Mouse (Mus musculus) layer of hippocampus, postnatal 25 days (tissue): Measurements from ENCODE around the gene Glyat. TPM values are rescaled to one million over a fixed set of nuclear protein-coding genes. Genes with fewer than 3 reads are reported as not detected.

Experiments
- DNase-seq, 2 experiments: peaks; one replicate each; pipeline ENCODE4 v3.0.0; 2022; ENCODE audit warnings: mixed read lengths in 2 of 2, low spot score in 1 of 2; ENCODE audit errors: extremely low spot score in 1 of 2
- total RNA-seq, 2 experiments: library from RNA; stranded (reverse); gene quantifications; 2 replicates each; pipeline ENCODE4 v1.2.3; 2021

Gene Glyat
- total RNA-seq, 2 experiments from 2014 or later, result 0.22 TPM; not detected in 1

GRCm38 (mm10) chr19:12677812-12678211 is 44.7 kb downstream of the Glyat start, which contains the start of gene Olfr1443:
TSS of gene Olfr1443 (plus strand) at chr19:12678112.
- DNase-seq, result no peak

DNA sequence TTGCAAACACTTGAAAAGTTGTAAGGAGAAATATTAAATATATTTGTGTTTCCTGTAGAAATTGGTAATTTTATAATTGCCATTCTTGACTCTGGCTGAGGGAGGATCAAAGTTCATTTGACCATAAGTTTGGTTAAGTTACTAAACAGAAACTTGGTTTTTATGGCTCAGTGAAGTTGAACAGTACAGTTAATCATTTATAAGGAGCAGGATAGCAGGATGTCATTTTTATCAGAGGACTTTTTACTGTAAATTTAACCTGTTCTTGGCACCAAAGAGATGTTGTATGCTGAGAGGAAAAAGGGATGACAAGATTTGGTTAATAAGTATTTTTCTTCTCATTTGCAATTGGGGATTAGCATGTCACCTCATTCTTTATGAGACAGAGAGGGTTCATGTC is 51.5 kb downstream of the Glyat start:
- DNase-seq, result no peak

DNA sequence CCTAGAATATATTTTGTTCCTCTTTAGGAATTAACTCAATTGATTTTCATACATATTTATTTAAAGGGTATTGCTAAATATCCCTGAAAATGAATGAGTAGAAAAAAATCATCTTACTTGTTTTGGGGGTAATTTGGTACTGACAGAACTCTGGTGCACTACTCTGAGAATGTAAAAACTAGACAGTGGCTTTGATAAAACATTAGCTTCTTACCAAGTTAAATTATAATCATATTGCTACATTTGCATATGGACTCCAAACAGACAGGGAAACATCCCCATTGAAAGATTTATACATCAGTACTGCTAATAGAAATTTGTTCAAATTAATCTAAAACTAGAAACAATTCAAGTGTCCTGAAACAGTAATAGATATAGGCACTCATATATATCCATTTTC is 52.1 kb downstream of the Glyat start:
- no peak for DNase-seq

- DNase-seq, result no peak
Observed at GRCm38 (mm10) chr19:12695590-12695989, 62.5 kb downstream of the Glyat start, which contains the start of gene Keg1. TSS of gene Keg1 (plus strand) at chr19:12695786.

DNA sequence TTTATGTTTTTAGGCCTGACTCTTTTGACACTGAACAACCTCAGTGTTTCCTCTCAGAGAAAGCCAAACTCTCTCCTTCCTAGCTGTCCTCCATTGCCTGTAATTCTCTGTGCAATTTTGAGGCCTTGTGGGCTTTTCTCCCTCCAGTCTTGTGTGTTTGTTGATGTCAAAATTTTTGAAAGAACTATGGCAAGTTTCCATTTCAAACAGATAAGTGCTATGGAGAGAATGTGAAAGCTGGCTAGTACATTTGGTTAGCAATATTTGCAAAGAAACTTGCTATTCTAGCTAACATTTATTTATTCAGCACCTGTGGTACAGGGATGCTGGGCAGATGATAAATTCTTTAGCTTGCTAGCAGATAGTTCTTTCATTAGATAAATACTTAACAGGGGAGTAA is 63.1 kb downstream of the Glyat start:
- DNase-seq, result no peak

Other genes starting within 250 kb of the Glyat start
- gene Olfr1440, start 246.0 kb upstream of the Glyat start, total RNA-seq, result not detected
- not detected for gene Olfr1441, start 215.9 kb upstream of the Glyat start, total RNA-seq
- gene Pfpl, start 205.4 kb upstream of the Glyat start, total RNA-seq, result not detected
- gene Mpeg1, start 172.5 kb upstream of the Glyat start, total RNA-seq, result 1 to 10 TPM; 8.1 to 9.5 TPM
- gene Dtx4, start 131.9 kb upstream of the Glyat start, total RNA-seq, result 10 to 100 TPM; 32.8 to 34.8 TPM
- gene Fam111a, start 87.6 kb upstream of the Glyat start, total RNA-seq, result 1 to 10 TPM; 1.3 to 2.0 TPM
- not detected for gene Gm4952, start 33.3 kb upstream of the Glyat start, total RNA-seq
- gene Olfr1442, start 37.1 kb downstream of the Glyat start, total RNA-seq, result not detected
- not detected for gene Olfr1443, start 44.8 kb downstream of the Glyat start, total RNA-seq
- not detected for gene Keg1, start 62.5 kb downstream of the Glyat start, total RNA-seq
- 1 to 10 TPM; 2.7 to 3.6 TPM for gene Cntf, start 132.3 kb downstream of the Glyat start, total RNA-seq
- 100 to 1,000 TPM in 1 of 2 experiments, 10 to 100 TPM in 1; 92.1 to 101 TPM for gene Zfp91, start 162.8 kb downstream of the Glyat start, total RNA-seq
- 1 to 10 TPM; 1.6 to 2.2 TPM for gene Lpxn, start 162.9 kb downstream of the Glyat start, total RNA-seq
- gene Gm5244, start 213.4 kb downstream of the Glyat start, total RNA-seq, result not detected
- not detected for gene Olfr1444, start 224.0 kb downstream of the Glyat start, total RNA-seq